Mouse (Mus musculus) midbrain, embryonic 16.5 days (tissue): ENCODE measurements at regions not wholly inside any gene's neighbourhood (a gene's known extent, or its start where the extent isn't known, plus 50 kb on each side); places are given as distances from the start of the nearest gene placed in this dataset.
A peak's percentile ranks its signal among the peaks of the same experiment; 100 is the strongest.

Experiments used
- ATAC-seq: fragments of 200-750 bp; cut with Nextera tagmentation; 2 replicates; pipeline ENCODE4 v1.8.0; 2017; ENCODE audit warnings: moderate TSS enrichment
- H3K27ac ChIP-seq: fragments of 300-500 bp; sonication (generic); 2 replicates; pipeline ENCODE4 v1.5.1; 2014; ENCODE audit warnings: mild to moderate bottlenecking, low read length, mixed read lengths
- H3K27me3 ChIP-seq: fragments of 300-500 bp; sonication (generic); 2 replicates; pipeline ENCODE4 v1.6.1; 2014; ENCODE audit warnings: low read depth, low read length, mixed read lengths; ENCODE audit not compliant: control insufficient read depth, insufficient read depth
- H3K36me3 ChIP-seq: fragments of 300-500 bp; sonication (generic); 2 replicates; pipeline ENCODE4 v1.6.1; 2014; ENCODE audit warnings: mild to moderate bottlenecking, low read length, moderate library complexity, mixed read lengths; ENCODE audit not compliant: control insufficient read depth, insufficient read depth
- H3K4me1 ChIP-seq: fragments of 300-500 bp; sonication (generic); 2 replicates; pipeline ENCODE4 v1.6.1; 2014; ENCODE audit warnings: mild to moderate bottlenecking, low read length, mixed read lengths; ENCODE audit not compliant: control insufficient read depth, insufficient read depth
- H3K4me2 ChIP-seq: fragments of 300-500 bp; sonication (generic); 2 replicates; pipeline ENCODE4 v1.6.1; 2014; ENCODE audit warnings: mild to moderate bottlenecking, low read length, mixed read lengths
- H3K4me3 ChIP-seq: fragments of 300-500 bp; sonication (generic); 2 replicates; pipeline ENCODE4 v1.5.1; 2014; ENCODE audit warnings: low read depth, mild to moderate bottlenecking, low read length, moderate library complexity, mixed read lengths
- H3K9ac ChIP-seq: fragments of 300-500 bp; sonication (generic); 2 replicates; pipeline ENCODE4 v1.6.1; 2014; ENCODE audit warnings: low read depth, low read length, mixed read lengths
- H3K9me3 ChIP-seq: fragments of 300-500 bp; sonication (generic); replicated peaks from 2 replicates; pipeline ENCODE4 v1.6.1; 2014; ENCODE audit warnings: mild to moderate bottlenecking, low read length, mixed read lengths; ENCODE audit not compliant: control insufficient read depth, poor library complexity, severe bottlenecking
- WGBS: fragments of 180-500 bp; shearing (Covaris S2); extraction: QIAGEN DNeasy Blood & Tissue Kit; methylation state at CpG from one replicate; pipeline ENCODE4 v1.1.7; 2014; 5-methylcytosine and 5-hydroxymethylcytosine counted together

DNA sequence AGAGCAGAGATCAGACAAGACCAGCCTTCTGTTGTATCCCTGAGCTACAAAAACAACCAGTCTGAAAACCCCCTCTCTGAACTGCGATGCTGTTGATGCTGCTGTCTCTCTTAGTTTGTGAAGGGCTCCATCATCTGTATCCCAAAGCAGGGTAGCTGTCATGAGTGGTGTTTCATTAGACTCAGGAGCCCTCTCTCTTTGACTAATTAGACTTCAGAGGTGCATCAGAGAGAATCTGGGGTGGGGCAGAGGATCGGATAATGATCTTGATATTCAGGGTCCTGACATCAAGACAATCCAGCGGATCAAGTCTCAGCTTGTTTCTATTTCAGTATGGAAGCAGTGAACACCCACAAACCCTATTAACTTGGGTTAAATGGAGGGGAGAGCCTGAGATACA is 70.6 kb upstream of the Slc24a4 start:
- Histone ChIP-seq H3K27me3 (no peaks in the 10 kb centered on the region), H3K4me1 (peaks cover 10% of the 10 kb centered on the region), H3K4me3 (no peak overlapping the region), H3K9me3 (no peaks in the 10 kb centered on the region), H3K4me2 (no peak overlapping the region), H3K27ac (peak overlapping the region; percentile 43; the same call in 1 of the 2 replicates), H3K36me3 (no peaks in the 10 kb centered on the region), H3K9ac (no peak overlapping the region)
- 19% methylated on average over 3 of the region's 3 CpGs for WGBS
- ATAC-seq: peak; percentile 59; the same call in 1 of the 2 replicates

DNA sequence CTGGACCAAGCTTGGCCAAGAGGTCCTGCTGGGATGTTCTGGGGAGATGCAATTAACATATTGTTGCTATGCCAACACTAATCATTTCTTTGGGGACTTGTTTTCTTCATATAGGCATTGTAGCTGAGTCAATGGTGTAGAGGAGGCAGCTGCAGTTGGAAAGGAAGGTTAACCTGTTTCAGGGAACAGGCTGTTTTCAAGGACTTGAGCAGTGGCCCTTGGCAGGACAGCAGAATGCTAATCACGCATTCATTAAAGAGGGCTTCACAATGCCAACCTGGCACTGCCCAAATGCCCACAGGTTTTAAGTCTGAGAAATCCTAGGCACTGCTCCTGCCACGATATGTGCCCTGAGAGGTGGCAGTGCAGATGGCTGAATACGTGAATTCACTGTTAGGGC is 70.1 kb upstream of the Slc24a4 start:
- Histone ChIP-seq H3K4me3 (no peak overlapping the region), H3K9ac (no peak overlapping the region), H3K36me3 (no peaks in the 10 kb centered on the region), H3K4me2 (no peak overlapping the region), H3K4me1 (peaks cover 10% of the 10 kb centered on the region), H3K27me3 (no peaks in the 10 kb centered on the region), H3K9me3 (no peaks in the 10 kb centered on the region), H3K27ac (peak overlapping the region; percentile 56)
- ATAC-seq: peak; percentile 80
- 28% methylated on average over 3 of the region's 3 CpGs for WGBS

DNA sequence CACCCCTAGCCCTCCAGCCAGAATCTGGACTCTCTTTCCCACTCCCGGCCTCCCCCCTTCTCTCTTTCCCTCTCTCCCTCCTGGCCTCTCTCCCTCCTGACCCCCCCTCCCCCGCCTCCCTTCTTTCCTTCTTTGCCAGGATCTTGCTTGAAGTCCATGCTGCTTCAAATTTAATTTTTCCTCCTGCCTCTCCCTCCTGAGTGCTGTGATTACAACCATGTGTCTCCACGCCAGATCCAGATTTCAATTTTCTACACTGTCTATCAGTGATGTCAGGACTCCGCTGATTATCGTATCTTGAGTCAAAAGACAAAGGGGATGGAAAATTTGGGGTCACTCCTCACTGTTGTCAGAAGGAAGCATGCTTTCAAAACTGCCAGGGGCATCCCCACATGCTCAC is 67.4 kb upstream of the Slc24a4 start:
- H3K9me3 ChIP-seq: no peaks in the 10 kb centered on the region
- H3K36me3 ChIP-seq: no peaks in the 10 kb centered on the region
- H3K27ac ChIP-seq: no peak overlapping the region
- peaks cover 13% of the 10 kb centered on the region for H3K4me1 ChIP-seq
- H3K27me3 ChIP-seq: no peaks in the 10 kb centered on the region
- H3K4me3 ChIP-seq: no peak overlapping the region
- no peak overlapping the region for H3K4me2 ChIP-seq
- 73% methylated on average over 5 of the region's 5 CpGs for WGBS
- no peak overlapping the region for H3K9ac ChIP-seq
- no peak for ATAC-seq

DNA sequence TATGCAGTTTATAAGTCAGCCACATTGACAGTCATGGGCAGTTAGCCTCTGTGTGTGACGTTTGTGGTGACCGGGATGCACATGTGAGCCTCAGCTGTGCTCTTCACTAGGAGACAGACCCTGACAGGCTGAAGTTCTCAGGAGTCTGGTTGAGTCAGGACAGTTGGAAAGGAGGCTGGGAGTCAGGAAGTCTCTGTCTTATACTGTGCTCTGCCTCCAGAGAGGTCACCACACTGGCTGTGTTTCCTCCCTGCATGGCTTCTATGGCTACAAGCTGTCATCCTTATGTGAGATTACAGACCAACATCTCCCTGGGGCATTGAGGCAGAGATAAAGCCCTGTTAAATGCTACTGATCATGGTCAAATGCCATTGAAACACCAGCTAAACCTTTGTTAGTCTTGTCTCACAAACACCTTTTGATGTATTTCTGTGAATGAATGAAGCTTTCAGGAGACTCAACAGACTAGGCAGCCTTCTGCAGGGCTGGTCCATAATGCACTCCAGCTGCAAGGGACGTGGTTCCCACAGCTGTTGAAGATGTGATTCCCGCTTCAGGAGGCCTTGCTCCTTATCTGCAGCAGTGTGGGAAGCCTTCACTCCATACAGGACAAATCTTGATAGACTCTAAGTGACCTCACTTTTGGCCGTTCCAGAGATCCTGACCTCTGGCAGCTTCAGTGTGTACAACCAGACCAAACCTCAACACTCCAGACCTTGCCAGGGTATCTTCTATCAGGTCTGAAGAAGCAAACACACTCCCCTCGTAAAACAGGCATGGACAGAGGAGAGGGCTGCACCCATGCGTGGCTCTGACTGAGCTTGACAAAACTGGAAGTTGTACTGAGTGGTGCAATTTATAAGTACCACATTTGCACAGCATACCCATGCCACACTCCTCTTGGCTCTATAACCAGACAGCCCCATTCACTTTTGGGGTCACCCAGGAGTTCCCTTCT is 66.6 kb upstream of the Slc24a4 start:
- WGBS: 78% methylated on average over 7 of the region's 7 CpGs
- Histone ChIP-seq H3K9me3 (no peaks in the 10 kb centered on the region), H3K4me3 (no peak overlapping the region), H3K4me2 (no peak overlapping the region), H3K27me3 (no peaks in the 10 kb centered on the region), H3K36me3 (no peaks in the 10 kb centered on the region), H3K4me1 (peaks cover 13% of the 10 kb centered on the region), H3K9ac (no peak overlapping the region), H3K27ac (no peak overlapping the region)
- ATAC-seq: no peak

DNA sequence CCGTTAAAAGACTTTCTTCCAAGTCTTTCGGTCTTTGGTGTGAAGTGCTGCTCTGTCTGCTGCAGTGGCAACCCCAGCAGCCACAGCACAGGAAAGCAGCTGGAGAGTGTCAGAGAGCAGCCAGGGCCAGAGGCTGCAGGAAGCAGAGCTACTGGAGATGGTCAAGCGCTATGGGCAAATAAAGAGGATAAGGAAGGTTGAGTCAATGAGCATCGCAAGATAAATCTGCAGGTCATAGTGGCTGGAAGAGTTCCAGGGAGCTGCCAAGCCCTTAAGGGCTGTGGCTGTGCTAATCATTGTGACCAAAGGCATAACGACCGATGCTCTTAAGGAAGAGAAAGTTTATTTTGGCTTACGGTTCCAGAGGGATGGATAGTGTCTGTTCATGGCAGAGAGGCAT is 65.9 kb upstream of the Slc24a4 start:
- H3K9ac ChIP-seq: no peak overlapping the region
- no peaks in the 10 kb centered on the region for H3K36me3 ChIP-seq
- H3K27me3 ChIP-seq: no peaks in the 10 kb centered on the region
- no peak for ATAC-seq
- 85% methylated on average over 7 of the region's 7 CpGs for WGBS
- peaks cover 13% of the 10 kb centered on the region for H3K4me1 ChIP-seq
- H3K4me2 ChIP-seq: no peak overlapping the region
- no peak overlapping the region for H3K4me3 ChIP-seq
- H3K9me3 ChIP-seq: no peaks in the 10 kb centered on the region
- no peak overlapping the region for H3K27ac ChIP-seq

DNA sequence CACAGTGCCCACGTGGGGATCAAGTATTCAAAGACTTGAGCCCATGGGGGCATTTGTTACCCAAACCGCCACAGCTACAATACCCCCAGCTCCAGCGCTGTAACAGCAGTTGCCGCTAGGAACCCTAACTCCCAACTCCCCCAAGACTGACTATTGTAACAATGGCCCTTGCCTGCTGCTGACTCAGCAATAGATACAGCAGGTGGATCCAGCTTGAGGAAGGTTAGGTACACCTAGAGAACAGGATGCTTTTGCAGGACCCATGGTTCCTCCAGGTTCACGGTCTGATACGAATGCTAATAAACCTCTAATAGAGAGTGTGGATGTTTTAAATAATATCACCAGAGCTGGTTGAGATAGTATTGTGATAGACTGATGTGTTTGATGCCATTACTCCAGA is 65.3 kb upstream of the Slc24a4 start:
- no peak overlapping the region for H3K4me3 ChIP-seq
- WGBS: 81% methylated on average over 6 of the region's 6 CpGs
- H3K4me1 ChIP-seq: peaks cover 10% of the 10 kb centered on the region; the same call in 1 of the 2 replicates
- H3K27ac ChIP-seq: no peak overlapping the region
- no peaks in the 10 kb centered on the region for H3K9me3 ChIP-seq
- no peak overlapping the region for H3K4me2 ChIP-seq
- ATAC-seq: no peak
- H3K9ac ChIP-seq: no peak overlapping the region
- H3K36me3 ChIP-seq: no peaks in the 10 kb centered on the region
- no peaks in the 10 kb centered on the region for H3K27me3 ChIP-seq

DNA sequence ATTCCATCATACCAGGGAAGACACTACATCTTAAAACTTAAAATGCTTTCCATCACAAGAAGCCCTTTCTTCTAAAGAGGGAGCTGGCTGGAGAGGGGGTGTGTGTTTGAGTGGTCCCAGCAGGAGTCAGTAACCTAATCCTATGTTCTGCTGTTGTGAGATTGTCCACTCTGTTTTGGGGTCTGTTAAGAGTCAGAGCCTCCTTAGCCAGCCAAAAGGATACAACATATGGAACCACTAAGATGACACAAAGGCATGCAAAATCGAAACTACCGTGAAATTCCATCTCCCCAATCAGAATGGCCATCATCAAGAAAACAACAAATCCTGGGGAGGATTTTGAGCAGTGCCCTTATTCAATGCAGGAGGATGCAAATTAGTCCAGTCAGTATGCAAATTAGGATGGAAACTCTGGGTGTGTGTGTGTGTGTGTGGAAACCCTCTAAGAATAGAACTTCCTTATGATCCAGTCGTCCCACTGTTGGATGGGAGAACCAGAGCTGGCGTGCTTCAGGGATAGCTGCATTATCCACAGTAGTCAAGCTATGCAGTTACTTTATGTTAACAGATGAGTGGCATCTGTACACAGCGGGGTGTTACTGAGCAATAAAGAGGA is 63.7 kb upstream of the Slc24a4 start:
- H3K9ac ChIP-seq: no peak overlapping the region
- H3K4me3 ChIP-seq: no peak overlapping the region
- 0 out of 2 replicates have a peak, but pooled peaks cover 3% of the 10 kb centered on the region for H3K4me1 ChIP-seq
- H3K27ac ChIP-seq: no peak overlapping the region
- no peak for ATAC-seq
- H3K36me3 ChIP-seq: no peaks in the 10 kb centered on the region
- no peaks in the 10 kb centered on the region for H3K27me3 ChIP-seq
- H3K9me3 ChIP-seq: no peaks in the 10 kb centered on the region
- WGBS: 40% methylated on average over 5 of the region's 5 CpGs
- H3K4me2 ChIP-seq: no peak overlapping the region

DNA sequence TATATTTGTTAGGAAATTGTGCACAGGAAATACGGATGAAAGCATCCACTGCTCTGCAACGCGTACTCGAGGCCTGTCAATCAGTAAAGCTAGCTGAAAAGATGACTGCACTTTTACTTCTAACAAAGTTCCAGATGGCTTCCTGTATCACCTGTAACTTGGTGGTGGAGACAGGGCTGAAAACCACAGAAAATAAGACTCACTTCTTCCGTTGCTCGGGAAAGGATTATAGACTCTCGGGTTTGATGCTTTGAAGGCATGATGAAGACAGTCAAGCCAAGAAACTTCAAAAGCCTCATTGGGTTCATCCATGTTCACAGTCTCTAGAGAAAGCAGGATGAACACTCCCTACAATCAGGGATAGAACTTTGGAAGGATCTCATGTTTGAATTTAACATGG is 60.8 kb upstream of the Slc24a4 start:
- H3K9me3 ChIP-seq: no peaks in the 10 kb centered on the region
- no peaks in the 10 kb centered on the region for H3K36me3 ChIP-seq
- H3K27ac ChIP-seq: no peak overlapping the region
- ATAC-seq: no peak
- H3K4me1 ChIP-seq: 0 out of 2 replicates have a peak, but pooled peaks cover 3% of the 10 kb centered on the region
- H3K4me2 ChIP-seq: no peak overlapping the region
- no peak overlapping the region for H3K4me3 ChIP-seq
- H3K27me3 ChIP-seq: no peaks in the 10 kb centered on the region
- WGBS: 92% methylated on average over 7 of the region's 7 CpGs
- H3K9ac ChIP-seq: no peak overlapping the region
